Mouse (Mus musculus) mouse trophoblast stem cell (cell line): ENCODE results near the gene R3hdm4.

Source experiments
- in situ Hi-C, 2 experiments: fragments of 300-500 bp; cut with MseI, MboI; formaldehyde crosslinking; loops; 2 replicates in 1 of 2; 3 replicates in 1 of 2; pipeline ENCODE4 v1.15.1; 2025

R3hdm4 gene

DNA sequence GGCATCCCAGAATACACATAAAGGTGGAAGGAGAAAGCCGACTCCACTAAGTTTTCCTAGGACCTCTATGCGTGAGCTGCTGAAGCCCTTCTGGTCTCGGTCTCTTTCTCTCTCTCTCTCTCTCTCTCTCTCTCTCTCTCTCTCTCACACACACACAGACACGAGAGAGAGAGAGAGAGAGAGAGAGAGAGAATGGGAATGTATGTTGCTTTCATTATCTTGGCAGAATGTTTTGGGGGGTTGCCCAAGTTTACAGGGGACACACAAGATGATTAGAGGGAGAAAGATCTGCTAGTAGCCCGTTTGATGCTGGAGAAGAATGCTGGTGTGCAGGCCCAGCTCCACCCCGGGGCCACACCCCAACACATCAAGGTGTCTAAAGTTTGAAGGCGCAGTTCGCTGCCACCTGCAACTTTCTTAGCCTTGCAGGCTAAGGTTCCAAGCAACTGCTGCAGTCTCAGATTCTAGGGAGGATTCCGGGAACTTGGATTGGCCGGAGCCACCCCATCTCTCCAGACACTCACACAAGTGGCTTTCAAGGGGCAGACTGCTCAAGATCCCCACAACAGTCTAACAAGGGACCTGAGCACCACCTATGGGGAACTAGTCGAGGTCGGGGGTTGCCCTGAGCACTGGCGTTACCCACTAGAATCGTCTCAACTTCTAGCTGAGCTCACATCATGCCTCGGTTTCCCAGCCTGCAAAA lies 4.9 kb upstream of the R3hdm4 start:
- in situ Hi-C loops: no loop called here

DNA sequence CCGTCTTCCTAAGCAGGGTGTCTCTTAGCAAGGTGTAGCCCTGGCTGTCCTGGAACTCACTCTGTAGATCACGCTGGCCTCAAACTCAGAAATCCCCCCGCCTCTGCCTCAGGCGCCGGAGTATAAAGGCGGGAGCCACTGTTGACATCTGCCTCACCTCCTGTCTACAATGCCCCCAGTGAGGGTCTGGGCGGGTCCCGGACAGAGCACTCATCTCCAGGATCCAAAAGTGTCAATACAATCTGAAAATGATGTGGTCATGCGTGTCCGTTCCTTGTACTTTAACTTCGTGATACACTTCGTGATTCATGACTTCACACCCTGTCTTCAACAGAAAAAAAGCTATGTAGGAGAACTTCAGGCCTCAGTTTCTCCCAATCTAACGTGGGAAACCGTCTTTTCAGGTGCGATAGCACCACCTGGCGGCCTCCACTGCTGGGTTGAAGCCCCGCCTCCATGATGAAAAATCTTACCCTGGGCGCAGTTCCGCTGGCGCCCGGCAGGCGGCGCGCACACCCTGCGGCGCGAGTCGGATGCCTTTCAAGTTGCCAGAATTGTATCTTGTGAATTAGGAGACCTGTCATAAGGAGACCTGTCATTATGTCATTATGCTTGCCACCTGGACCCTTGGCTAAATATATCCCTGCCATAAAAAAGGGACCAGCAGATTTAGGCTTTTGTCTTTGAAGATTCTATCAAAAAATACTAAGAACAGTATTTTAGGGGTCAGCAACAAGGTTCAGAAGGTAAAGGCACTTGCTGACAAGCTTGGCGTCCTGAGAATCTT lies 4.2 kb upstream of the R3hdm4 start:
- in situ Hi-C loops: loop anchor here in 1 of 2 experiments (5.0 kb wide), 1 partner anchor 38 kb away; the partner anchor contains the start of gene Elane

DNA sequence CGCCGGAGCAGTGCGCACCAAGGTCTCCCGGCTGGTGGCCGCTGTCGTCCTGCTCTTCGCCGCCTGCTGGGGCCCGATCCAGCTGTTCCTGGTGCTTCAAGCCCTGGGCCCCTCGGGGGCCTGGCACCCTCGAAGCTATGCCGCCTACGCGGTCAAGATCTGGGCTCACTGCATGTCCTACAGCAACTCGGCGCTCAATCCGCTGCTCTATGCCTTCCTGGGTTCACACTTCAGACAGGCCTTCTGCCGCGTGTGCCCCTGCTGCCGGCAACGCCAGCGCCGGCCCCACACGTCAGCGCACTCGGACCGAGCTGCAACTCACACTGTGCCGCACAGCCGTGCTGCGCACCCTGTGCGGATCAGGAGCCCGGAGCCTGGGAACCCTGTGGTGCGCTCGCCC lies 564 bp upstream of the R3hdm4 start:
- in situ Hi-C loops: loop anchor here in 1 of 2 experiments (5.0 kb wide), 1 partner anchor 34 kb away; the partner anchor contains the start of gene Elane

DNA sequence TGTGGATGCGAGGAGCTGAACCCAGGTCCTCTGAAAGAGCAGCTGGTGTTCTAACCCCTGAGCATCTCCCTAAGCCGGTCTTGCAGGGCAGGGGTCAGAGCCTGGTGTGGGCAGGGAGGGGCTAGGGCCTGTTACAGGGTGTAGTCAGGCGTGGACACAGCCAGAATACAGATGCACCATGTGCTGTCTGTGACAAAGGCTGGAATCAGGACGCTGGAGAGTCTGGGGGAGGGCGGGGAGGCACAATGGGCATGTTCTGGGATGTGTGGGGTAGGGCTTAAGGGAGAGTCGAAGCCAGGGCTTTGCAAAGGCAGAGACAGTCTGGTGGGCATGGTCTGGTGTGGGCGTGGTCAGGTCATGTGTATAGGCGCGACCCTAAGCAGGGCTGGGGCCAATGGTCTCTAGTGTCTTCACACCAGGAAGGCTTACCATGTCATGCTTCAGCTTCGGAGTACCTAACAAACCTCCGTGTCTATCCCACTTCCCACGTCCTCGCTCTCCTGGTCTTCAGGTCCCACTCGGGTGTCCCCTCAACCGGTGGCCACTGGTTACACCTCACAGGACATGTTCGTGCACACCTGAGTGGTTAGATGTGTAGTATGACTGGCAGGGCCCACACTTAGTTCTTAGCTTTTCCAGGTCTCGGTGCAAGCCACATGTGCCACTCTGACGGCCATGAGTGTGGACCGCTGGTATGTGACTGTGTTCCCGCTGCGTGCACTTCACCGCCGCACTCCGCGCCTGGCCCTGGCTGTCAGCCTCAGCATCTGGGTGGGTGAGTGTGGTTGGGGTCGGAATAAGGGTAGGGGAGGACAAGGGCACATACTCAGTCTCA lies 735 bp downstream of the R3hdm4 start:
- in situ Hi-C loops: loop anchor here in 1 of 2 experiments (5.0 kb wide), 1 partner anchor 33 kb away; the partner anchor contains the start of gene Elane

DNA sequence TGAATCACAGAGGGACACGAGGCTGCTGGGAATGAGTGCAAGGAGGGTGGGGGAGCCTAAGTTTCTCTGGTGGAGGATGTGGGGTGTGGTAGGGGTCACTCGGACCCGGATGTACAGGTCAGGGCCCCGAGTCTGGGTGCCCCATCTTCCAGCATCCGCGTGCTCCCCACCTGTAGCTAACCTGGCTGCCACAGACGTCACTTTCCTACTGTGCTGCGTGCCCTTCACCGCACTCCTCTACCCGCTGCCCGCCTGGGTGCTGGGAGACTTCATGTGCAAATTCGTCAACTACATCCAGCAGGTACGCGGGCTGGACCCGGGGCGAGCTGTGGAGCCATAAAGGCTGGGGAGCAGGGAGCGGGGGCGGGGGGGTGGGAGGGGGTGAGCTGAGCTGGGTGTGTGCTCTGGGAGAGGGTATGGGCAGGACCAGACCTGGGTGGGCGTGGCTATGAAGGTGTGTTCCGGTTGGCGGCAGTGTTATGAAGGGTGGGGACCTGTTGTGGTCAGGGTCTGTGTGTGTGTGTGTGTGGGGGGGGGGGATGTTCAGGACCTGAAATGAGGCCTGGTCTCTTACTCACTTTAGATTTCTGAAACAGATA lies 1.7 kb downstream of the R3hdm4 start:
- in situ Hi-C loops: no loop called here

DNA sequence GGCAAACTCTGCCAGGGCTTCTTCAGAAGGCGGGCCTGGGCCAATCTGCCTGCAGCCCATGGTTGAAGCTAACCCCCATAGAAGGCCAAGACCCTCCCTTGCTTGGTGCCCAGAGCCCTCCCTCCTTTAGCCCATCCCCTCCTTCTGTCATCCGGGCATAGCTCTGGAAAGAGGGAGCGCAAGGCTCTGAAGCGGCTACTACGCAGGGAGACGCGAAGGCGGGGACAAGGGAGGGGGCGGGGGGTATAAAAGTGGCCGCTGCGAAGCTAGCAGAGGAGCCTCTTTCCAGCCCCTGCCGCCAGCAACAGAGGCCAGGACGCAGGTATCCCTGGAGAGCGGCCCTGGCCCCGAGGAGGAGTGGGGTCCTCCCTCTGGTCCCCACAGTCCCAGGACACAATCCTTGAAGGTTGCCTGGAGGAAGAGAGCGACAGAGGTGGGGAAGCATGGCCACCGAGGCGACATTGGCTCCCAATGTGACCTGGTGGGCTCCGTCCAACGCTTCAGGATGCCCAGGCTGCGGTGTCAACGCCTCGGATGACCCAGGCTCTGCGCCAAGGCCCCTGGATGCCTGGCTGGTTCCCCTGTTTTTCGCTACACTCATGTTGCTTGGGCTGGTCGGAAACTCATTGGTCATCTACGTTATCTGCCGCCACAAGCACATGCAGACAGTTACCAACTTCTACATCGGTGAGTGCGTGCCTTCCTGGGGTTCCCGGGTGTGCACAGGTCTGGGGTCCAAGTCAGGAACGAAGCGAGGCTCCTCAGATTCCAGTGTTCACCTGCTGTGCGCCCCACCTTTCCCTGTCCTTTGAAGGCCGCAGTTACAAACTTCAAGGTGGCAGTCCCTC lies 2.6 kb downstream of the R3hdm4 start:
- in situ Hi-C loops: no loop called here

DNA sequence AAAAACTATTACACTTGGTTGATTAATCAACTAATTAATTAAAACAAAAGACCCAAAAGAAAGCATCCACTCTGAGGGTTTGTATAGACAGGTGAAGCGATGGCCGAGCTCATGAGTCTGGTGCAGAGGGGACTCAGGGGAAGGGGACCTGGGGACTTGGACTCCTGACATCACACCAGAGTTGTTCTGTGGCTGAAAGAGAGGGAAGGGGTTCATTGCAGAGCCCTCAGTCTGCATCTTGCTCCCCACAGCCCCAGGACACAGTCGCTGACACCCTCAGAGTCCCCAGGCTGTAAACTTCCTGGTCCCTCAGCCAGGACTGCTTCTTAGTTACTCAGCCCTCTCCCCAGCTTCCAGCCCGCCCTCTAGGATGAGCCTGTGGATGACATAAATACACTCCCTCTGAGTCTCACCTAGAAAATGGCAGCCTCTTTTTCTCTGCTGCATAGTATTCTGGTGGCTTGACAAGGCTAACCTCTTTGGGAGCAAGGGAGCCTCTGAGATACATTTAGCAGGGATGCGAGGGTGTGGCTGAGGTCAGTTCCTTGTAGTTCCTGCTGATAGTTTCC lies 3.4 kb downstream of the R3hdm4 start:
- in situ Hi-C loops: no loop called here

DNA sequence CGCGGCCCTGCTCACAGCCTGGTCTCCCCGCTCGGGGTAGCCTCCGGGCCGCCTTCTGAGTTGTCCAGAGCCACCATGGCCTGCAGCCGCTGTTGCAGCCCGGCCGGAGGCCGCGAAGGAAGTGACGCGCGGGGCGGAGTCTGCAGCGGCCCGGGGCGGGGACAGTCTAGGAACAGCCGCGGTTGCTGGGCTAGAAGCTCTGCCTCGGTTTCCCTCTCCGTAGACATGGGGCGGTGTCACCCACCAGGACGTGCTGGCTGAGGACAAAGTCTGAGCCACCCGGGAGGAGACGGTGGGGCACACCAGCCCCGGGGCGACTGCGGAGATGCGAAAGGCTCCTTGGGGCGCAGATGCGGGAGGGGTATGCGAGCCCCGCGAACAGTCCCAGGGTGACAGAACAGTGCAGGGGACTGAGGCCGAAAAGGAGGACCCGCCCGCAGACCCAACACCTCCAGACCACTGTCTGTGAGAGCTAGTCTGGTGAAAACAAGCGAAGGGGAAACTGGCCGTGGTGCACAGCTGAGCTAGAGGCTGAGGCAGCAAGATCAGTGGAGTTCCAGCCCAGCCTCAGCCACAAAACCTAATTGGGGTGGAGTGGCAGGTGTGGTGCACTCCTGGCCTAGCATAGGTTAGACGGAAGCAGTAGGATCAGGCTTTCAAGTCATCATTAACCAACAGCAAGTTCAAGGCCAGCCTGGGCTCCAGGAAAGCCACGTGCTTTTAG lies 4.0 kb downstream of the R3hdm4 start, which contains the start of gene Kiss1r:
Gene Kiss1r (plus strand): TSS at position 164 of the 724 bp plus-strand sequence.
- in situ Hi-C loops: no loop called here

DNA sequence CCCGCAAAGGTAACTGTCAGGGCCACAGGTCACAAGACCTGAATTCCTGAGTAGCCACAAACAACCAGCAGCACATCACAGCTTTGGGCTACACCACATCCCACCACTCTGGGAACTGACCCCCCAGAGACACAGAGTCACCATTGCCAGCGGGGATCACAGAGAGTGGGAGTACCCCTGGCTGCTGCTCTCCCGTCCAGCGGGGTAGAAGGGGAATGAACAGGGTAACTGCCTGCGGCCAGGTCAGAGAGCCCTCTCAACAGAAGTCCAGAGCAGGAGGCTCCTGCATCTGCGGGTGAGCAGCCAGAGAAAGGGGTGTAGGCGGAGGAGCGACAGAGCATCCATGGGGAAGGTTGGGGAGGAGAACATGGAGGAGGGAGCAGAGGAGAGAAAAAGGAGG lies 4.9 kb downstream of the R3hdm4 start:
- in situ Hi-C loops: no loop called here

DNA sequence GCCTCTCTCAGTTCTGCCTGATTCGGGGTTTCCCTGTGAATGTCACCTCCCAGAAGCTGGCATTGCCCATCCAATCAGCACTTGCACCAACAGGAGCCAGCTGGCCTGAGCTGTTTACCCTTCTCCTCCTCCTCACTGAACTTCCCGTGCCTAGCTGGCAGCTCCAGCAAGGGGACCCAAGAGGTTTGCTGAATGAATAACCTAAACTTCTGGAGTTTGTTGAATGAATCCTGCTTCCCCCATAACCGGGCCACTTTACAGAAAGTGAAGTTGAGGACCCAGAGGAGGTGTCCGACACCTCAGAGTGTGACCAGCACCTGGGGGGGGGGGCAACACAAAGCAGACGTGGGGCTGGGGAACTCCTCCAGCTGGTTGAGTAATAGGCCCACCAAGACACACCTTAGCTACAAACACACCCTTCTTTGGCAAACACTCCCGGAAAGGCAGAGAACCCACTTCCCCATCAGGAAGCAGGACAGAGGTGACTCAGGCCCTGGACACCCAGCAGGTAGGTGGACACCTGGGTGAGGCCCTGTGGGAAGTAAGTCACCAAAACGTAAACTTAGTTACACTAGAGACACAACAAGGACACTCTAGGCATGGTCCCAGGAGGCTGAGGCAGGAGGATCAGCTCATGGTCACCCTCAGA lies 5.9 kb downstream of the R3hdm4 start:
- in situ Hi-C loops: no loop called here

DNA sequence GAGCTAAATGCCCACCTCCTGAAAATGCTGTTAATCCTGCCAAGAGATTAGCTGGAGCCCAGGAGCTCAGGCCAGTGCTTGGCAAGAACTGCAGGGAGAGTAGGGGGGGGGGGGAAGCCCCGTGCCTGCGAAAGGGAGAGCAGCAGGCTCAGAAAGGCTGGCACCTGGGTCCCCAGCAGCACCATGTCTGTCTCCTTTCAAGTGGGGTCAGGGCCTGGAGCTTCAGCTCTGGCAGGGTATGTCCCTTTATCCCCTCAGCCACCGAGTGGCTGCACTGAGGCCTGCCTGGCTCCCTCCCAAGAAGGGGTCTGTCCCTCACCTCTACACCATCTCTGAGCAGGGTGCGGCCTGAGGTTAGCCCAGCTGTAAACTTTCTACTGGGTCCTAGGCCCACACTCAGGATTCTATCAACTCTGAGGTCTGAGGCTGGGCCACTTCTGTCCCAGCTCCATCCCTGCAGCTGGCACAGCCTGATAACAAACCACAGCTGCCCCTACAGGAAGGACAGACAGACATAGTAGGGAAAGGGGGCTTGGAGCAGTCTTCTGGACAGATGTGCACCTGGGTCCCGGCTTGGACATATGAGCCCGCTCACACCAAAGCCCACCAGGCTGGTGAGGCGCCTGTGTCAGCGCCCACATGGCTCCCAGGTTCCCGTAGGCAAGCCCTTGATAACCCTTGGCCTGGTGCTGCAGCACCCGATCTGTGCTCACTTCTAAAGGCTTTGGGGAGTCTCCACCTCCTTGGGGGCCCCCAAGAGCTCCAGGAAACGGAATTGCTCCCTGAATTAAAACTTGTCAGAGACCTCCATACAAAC lies 6.7 kb downstream of the R3hdm4 start:
- in situ Hi-C loops: no loop called here

DNA sequence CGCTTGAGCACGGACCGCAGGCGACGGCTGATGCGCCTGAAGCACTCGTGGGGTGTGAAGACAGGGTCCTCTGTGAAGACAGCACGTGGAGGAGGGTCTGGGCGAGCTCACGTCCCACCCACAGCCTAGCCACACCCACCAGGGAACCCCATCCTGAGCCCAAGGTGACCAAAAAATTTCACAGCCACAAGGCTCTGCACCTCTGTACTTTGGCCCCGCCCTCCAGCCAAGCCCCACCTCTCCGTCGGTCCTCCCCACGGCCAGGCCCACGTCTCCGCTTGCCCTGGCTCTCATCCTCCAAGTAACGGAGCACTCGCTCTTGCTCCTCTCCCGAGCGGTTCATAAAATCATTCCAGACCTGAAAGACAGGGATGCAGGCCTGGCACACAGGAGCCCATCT lies 8.6 kb downstream of the R3hdm4 start:
- in situ Hi-C loops: no loop called here

DNA sequence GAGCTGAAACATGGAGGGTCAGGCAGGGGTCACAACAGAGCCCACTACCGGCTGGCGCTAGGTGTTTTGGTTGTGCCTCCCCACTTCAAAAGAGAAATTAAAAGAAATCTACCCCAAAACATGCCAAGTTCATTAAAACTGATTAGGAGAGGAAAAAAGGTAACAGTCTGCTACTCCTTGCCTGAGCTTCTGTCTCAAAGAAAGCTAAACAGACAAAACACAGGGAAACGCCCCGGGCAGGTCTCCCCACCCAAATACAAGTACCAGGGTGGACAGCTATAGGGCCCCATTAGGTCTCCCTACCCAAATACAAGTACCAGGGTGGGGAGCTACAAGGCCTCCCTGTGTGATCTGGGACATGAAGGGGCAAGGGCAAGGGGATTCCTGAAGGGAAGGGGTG lies 10.5 kb downstream of the R3hdm4 start, which contains the start of gene Gm26602:
Gene Gm26602 (plus strand): TSS at position 301 of the 400 bp plus-strand sequence.
- in situ Hi-C loops: no loop called here

DNA sequence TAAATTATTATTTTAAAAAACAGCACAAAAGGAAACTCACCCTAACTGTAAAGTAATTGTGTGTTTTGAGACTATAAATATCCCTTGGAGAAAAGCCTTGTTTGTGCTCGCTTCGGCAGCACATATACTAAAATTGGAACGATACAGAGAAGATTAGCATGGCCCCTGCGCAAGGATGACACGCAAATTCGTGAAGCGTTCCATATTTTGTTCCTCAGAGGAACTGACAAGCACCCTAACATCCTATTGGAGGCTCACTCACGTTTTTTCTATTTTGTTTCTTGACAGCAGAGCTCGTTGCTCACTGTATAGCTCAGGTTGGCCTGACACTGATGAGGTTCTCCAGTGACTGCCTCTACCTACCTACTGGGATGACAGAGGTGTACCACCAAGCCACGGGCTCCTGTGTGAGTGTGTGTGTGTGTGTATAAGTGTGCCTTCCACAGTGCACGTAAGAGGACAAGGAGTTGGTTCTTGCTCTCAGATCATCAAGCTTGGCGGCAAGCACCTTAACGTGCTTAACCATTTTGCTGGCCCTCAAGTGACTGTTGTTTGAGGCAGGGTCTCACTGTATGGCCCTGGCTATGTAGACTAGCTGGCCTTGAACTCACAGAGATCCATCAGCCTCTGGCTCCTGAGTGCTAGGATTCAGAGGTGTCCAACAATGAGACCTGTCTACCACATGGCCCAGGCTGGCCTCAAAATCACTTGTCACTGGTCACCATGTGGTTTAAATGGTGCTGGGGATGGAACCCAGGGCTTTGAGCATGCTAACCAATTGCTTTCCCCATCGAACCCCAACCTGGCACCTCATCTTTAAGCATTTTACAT lies 11.7 kb downstream of the R3hdm4 start:
- in situ Hi-C loops: no loop called here

DNA sequence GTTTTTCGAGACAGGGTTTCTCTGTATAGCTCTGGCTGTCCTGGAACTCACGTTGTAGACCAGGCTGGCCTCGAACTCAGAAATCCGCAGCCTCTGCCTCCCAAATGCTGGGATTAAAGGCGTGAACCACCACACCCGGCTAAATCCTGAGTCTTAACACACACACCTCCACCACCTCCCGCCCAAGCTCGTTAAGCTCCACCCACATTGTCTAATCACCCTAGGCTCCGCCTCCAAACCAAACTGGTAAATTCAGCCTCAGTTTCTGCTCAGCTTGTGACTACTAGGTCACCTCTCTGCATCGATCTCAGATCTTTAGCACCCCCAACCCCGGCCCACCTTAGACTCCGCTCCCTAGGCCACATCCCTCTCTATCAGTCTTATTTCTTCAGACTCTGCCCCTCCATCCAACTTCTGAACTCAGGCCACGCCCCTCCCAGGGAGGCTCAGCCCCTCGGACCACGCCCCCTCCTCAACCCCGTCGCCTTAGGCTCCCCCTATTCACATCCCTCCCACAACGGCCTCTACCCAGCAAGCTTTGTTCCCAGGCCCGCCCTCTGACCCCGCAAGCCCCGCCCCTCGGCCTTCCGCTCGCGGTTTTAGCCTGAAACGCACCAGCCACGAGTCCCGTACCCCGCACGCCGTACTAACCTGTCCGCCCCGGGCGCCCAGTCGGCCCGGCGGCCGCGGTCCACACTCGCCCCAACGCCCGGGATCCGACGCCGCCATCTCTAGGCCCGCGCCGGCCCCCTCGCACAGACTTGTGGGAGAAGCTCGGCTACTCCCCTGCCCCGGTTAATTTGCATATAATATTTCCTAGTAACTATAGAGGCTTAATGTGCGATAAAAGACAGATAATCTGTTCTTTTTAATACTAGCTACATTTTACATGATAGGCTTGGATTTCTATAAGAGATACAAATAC lies 12.6 kb downstream of the R3hdm4 start, which contains the start of gene Med16:
Gene Med16 (minus strand): TSS at position 757 of the 925 bp plus-strand sequence.
- in situ Hi-C loops: no loop called here

DNA sequence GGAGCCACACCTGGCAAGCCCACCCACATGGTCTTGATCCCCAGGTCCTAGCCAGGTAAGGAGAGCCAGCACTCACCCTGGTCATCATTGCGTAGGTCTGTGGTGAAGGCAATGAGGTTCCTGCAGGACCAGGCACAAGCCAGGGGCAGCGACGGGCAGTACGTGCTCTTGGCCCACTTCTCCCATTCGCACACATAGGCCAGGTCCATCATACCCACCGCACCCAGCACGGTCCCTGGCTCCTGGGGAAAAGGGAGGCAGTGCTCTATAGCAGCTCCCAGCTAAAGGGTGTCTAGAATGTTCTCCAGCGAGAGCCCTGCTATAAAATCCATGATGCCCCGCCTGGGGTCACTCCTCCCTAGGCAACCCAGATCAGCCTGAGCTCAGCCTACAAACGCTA lies 13.6 kb downstream of the R3hdm4 start:
- in situ Hi-C loops: no loop called here
